Mouse (Mus musculus) stomach, embryonic 15.5 days (tissue): ENCODE results near the gene Chn1. TPM values are rescaled to one million over a fixed set of nuclear protein-coding genes. Genes with fewer than 3 reads are reported as not detected.

Experiments used
- ATAC-seq: fragments of 200-750 bp; cut with Nextera tagmentation; 2 replicates; pipeline ENCODE4 v1.8.0; 2017; ENCODE audit warnings: low read depth, moderate number of reproducible peaks, moderate TSS enrichment; ENCODE audit not compliant: insufficient read depth, low FRiP score
- H3K27ac ChIP-seq: fragments of 300-500 bp; sonication (generic); 2 replicates; pipeline ENCODE4 v1.5.1; 2015; ENCODE audit warnings: mild to moderate bottlenecking, inconsistent platforms
- H3K27me3 ChIP-seq: fragments of 300-500 bp; sonication (generic); replicated peaks from 2 replicates; pipeline ENCODE4 v1.6.1; 2015; ENCODE audit warnings: inconsistent platforms
- H3K36me3 ChIP-seq: fragments of 300-500 bp; sonication (generic); 2 replicates; pipeline ENCODE4 v1.6.1; 2015; ENCODE audit warnings: inconsistent platforms
- H3K4me1 ChIP-seq: fragments of 300-500 bp; sonication (generic); 2 replicates; pipeline ENCODE4 v1.6.1; 2015; ENCODE audit warnings: inconsistent platforms
- H3K4me2 ChIP-seq: fragments of 300-500 bp; sonication (generic); 2 replicates; pipeline ENCODE4 v1.6.1; 2015; ENCODE audit warnings: mild to moderate bottlenecking, inconsistent platforms
- H3K4me3 ChIP-seq: fragments of 300-500 bp; sonication (generic); replicated peaks from 2 replicates; pipeline ENCODE4 v1.5.1; 2015; ENCODE audit warnings: inconsistent platforms
- H3K9ac ChIP-seq: fragments of 300-500 bp; sonication (generic); 2 replicates; pipeline ENCODE4 v1.6.1; 2015; ENCODE audit warnings: inconsistent platforms
- H3K9me3 ChIP-seq: fragments of 300-500 bp; sonication (generic); 2 replicates; pipeline ENCODE4 v1.6.1; 2016; ENCODE audit warnings: inconsistent platforms
- WGBS: fragments of 180-500 bp; shearing (Covaris S2); methylation state at CpG from one replicate; pipeline ENCODE4 v1.1.7; 2015; 5-methylcytosine and 5-hydroxymethylcytosine counted together
- polyA plus RNA-seq: library from polyadenylated mRNA; unstranded; fragments of >200 nt; fragmentation: Nextera tagmentation; extraction: Ambion mirVana; gene quantifications from 2 replicates; pipeline ENCODE4 v1.2.1, GENCODE M21; 2015

Gene Chn1
- polyA plus RNA-seq, 1 experiment from 2014 or later = 15.8 TPM

DNA sequence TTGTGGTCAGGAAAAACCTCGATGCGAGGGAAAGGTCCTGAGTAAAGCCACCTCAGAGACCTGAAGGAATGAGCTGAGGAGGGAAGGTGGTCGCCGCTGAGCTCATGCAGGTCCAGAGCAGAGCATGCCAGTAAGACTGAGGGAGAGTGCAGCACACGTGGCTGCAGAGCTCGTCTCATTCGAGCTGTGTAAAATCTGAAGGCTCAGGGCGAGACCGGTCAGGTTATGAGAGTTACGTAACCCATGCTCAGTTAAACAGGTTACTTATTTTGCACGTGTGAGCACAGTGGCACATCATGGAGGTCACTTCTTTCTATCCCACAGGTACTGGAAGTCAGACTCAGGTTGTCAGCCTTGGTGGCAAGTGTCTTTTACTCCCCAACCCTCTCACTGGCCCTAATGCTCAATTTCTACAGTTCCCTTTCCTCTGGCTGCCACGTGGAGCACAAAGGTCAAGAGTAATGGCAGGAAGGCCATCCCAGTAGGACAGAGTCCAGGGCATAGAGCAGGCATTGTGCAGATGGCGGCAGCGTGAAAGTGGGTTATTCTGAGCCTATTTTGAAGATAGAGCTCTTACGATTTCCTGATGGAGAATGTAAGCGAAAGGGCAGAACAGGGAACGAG lies 158.6 kb downstream of the Chn1 start:
- Histone ChIP-seq H3K4me3 (no peak overlapping the region), H3K9me3 (no peaks in the 10 kb centered on the region), H3K4me1 (no peaks in the 10 kb centered on the region), H3K27me3 (no peaks in the 10 kb centered on the region), H3K9ac (no peak overlapping the region), H3K36me3 (no peaks in the 10 kb centered on the region), H3K4me2 (no peak overlapping the region), H3K27ac (no peak overlapping the region)
- 84% methylated on average over 17 of the region's 17 CpGs for WGBS
- ATAC-seq = no peak

DNA sequence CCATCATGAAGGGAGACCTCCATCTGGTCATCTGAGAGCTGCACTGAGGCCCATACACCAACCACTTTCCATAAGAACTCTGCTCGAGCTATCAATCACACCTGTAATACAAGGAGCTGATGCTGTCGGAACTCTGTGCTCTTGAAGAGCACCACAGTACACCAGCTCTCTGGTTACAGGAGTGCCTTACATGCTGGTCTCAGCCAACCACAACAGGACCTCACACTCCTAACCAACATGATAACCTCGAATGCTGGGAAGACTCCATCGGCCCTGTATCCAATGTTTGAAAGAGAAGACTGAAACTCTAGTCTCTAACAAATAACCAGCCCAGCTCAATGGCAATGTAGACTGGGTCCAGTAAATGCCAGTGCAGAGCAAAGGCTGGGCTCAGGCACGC lies 159.7 kb downstream of the Chn1 start:
- 86% methylated on average over 5 of the region's 5 CpGs for WGBS
- H3K4me3 ChIP-seq = no peak overlapping the region

DNA sequence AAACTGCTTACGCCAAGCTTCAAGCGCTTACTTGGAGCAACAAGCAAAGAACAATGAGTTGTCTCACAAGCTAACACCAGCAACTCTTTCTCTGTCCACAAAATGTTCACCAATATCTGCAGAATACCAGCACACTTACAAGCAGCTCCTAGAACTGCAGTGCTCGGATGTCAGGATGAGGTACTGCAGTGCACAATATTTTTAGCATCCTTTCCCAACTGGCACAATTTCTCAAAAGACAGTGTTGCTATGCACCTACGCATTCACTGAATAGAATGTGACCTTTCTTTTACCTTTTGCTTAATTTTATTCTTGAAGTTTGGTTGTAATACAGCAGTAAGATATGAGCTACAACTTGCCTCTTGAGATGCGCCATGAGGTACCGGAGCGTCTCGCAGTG lies 160.8 kb downstream of the Chn1 start:
- H3K4me3 ChIP-seq = no peak overlapping the region
- no peaks in the 10 kb centered on the region for H3K4me1 ChIP-seq
- ATAC-seq = no peak
- H3K4me2 ChIP-seq = no peak overlapping the region
- 94% methylated on average over 8 of the region's 8 CpGs for WGBS
- H3K9ac ChIP-seq = no peak overlapping the region
- H3K27ac ChIP-seq = no peak overlapping the region
- H3K36me3 ChIP-seq = no peaks in the 10 kb centered on the region
- no peaks in the 10 kb centered on the region for H3K9me3 ChIP-seq
- H3K27me3 ChIP-seq = no peaks in the 10 kb centered on the region

More for the DNA sequence above, 159.7 kb downstream of the Chn1 start:
- Histone ChIP-seq H3K27me3 (no peaks in the 10 kb centered on the region), H3K4me1 (no peaks in the 10 kb centered on the region), H3K4me2 (no peak overlapping the region), H3K9me3 (no peaks in the 10 kb centered on the region), H3K9ac (no peak overlapping the region), H3K36me3 (no peaks in the 10 kb centered on the region), H3K27ac (no peak overlapping the region)
- no peak for ATAC-seq

DNA sequence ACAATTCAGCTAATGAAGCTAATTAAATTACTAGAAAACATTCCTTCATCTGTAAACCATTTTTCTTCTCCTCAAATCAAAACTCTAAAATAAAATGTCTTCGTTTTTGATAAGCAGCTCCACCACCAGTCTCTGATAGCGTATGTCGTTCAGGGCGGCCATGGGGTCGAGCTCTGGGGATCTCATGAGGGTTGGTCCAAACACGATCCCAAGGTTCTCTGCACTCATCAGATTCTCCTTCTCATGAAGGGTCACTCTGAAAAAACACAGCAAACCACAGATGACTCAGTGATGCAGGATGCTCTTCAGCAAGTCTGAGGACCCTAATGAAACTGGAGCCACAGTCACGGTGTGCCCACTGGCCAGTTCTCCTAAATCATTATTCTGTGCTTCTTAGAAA lies 162.2 kb downstream of the Chn1 start:
- ATAC-seq = no peak
- no peak overlapping the region for H3K9ac ChIP-seq
- H3K4me1 ChIP-seq = no peaks in the 10 kb centered on the region
- WGBS = 87% methylated on average over 7 of the region's 7 CpGs
- no peak overlapping the region for H3K4me3 ChIP-seq
- H3K4me2 ChIP-seq = no peak overlapping the region
- no peak overlapping the region for H3K27ac ChIP-seq
- H3K9me3 ChIP-seq = no peaks in the 10 kb centered on the region
- H3K36me3 ChIP-seq = no peaks in the 10 kb centered on the region
- H3K27me3 ChIP-seq = no peaks in the 10 kb centered on the region

DNA sequence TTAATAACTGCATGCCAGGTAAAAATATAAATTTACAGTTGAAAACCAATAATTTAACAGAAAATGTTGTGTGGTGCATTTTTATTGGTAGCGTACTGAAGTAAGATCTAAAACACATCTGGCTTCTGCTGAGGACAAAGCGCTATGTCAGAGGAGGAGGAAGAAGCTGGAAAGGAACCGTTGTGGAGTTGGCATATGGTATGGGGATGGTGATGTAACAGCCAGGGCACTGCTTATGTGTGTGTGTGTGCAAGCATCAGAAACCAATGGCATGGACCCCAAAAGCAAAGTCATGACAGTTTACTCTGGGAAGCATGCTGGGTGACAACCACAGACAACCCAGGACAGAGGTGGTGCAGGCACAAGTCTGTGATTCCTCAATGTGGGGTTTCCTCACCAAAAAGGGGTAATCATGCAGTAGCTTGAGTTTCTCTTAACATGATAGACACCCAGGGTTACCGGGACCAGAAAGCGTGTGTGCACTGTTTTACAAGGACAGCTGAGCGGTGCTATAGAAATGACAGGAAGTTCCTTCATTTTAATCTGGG lies 162.7 kb downstream of the Chn1 start:
- no peak overlapping the region for H3K4me2 ChIP-seq
- ATAC-seq = no peak
- H3K36me3 ChIP-seq = no peaks in the 10 kb centered on the region
- H3K9me3 ChIP-seq = no peaks in the 10 kb centered on the region
- no peak overlapping the region for H3K4me3 ChIP-seq
- no peak overlapping the region for H3K9ac ChIP-seq
- WGBS = 91% methylated on average over 6 of the region's 6 CpGs
- H3K27me3 ChIP-seq = no peaks in the 10 kb centered on the region
- 0 out of 2 replicates have a peak, but pooled peaks cover 2% of the 10 kb centered on the region for H3K4me1 ChIP-seq
- no peak overlapping the region for H3K27ac ChIP-seq

DNA sequence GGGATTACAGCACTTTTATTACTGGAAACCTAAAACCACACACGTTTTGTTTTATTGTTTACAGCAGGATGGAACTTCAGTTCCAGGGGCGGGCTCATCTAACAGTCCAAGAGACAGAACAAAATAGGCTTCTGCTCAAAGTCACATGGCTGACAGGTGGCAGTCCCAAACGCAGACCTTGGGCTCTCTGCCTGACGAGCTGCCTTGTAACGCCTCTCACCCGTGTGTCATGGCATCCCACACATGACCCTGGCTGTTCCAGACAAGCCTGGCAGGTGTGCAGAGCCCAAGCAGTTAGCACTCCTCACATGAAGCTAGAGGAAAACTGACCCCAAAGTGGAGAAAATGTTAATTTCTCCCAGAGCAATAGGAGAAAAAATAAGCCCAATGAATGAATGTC lies 163.3 kb downstream of the Chn1 start:
- Histone ChIP-seq H3K4me3 (no peak overlapping the region), H3K4me1 (0 out of 2 replicates have a peak, but pooled peaks cover 5% of the 10 kb centered on the region), H3K9me3 (no peaks in the 10 kb centered on the region), H3K9ac (no peak overlapping the region), H3K27me3 (no peaks in the 10 kb centered on the region), H3K36me3 (no peaks in the 10 kb centered on the region), H3K27ac (no peak overlapping the region), H3K4me2 (no peak overlapping the region)
- ATAC-seq = no peak
- WGBS = 72% methylated on average over 6 of the region's 6 CpGs

DNA sequence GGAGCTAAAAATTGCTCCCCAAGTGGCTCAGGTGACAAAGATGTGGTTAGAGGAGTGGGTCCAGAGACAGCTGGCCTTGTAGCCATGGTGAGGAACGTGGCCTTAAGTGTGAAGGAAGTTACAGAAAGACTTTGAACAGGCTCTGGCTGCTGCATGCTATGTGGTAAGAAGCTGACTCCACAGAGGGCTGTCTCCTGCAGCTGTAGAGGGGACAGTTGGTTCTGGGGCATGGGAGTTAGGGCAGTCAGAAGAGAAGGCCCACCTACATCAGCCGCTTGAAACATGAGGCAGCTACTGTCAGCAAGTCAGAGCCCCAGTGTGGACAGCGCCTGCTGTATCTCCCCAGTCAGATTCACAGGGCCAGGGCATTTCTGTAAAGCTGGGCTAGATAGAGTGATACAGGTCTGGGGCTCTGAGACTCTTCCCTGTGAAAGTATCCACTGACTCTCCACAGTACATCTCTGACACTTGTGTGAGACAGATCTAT lies 165.4 kb downstream of the Chn1 start:
- WGBS = 87% methylated on average over 3 of the region's 3 CpGs
- no peak overlapping the region for H3K4me2 ChIP-seq
- no peak overlapping the region for H3K27ac ChIP-seq
- H3K9me3 ChIP-seq = no peaks in the 10 kb centered on the region
- no peak overlapping the region for H3K4me3 ChIP-seq
- H3K9ac ChIP-seq = no peak overlapping the region
- H3K36me3 ChIP-seq = no peaks in the 10 kb centered on the region
- H3K27me3 ChIP-seq = no peaks in the 10 kb centered on the region
- 0 out of 2 replicates have a peak, but pooled peaks cover 5% of the 10 kb centered on the region for H3K4me1 ChIP-seq
- ATAC-seq = no peak

DNA sequence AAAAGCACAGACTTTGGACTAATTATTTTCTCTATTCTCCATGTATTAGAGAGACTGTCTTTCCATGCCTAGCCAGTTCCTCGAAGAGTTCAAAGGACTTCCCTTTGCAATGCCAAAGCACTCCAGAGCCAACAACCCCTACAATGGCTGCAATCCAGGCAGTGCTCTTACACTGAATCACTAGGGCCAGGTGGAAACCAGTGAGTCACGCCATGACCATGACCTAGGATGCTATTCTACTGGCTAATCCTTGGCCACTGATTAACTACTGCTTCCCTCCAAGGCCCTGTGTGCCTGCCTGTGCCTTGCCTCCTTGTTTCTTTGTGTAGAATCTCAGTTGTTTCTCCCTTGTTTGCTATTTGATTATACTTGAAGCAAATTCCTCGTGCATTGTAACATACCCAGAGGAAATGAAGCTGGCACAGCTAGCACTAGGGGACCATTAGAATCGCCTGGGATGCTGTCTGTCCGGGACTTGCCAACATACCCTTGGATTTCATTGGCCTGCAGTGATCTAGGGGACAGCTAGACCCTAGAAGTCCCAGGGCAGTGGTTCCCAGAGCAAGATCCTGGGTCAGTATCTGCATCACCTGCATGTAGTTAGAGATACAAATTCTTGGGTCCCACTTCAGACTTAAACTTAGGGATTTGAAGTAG lies 166.0 kb downstream of the Chn1 start:
- no peaks in the 10 kb centered on the region for H3K9me3 ChIP-seq
- no peak overlapping the region for H3K4me3 ChIP-seq
- H3K27ac ChIP-seq = no peak overlapping the region
- no peaks in the 10 kb centered on the region for H3K36me3 ChIP-seq
- WGBS = 68% methylated on average over 5 of the region's 5 CpGs
- no peak overlapping the region for H3K4me2 ChIP-seq
- H3K27me3 ChIP-seq = no peaks in the 10 kb centered on the region
- no peak overlapping the region for H3K9ac ChIP-seq
- H3K4me1 ChIP-seq = 0 out of 2 replicates have a peak, but pooled peaks cover 5% of the 10 kb centered on the region
- peak; percentile 66 for ATAC-seq

DNA sequence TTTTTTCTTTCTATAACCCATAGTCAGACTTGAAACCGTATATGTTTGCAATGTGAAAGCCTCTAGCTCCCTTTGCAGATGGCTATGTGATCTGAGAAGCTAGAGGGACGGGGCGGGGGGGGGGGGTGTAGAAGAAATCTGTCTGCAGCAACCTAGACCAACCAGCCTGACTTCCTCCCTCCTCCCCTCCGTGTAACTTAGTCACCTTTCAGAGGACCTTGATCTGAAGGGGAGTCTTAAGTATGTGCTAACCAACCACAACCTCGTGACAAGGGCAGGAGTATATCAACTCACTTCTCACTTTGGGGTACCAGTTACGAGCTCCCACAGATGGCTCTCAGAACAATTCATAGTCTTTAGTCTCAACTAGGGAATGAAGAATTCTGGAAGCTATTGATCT lies 166.8 kb downstream of the Chn1 start:
- 75% methylated on average over 6 of the region's 6 CpGs for WGBS
- H3K9me3 ChIP-seq = no peaks in the 10 kb centered on the region
- H3K4me1 ChIP-seq = 0 out of 2 replicates have a peak, but pooled peaks cover 5% of the 10 kb centered on the region
- H3K4me2 ChIP-seq = no peak overlapping the region
- H3K9ac ChIP-seq = no peak overlapping the region
- ATAC-seq = no peak
- H3K36me3 ChIP-seq = no peaks in the 10 kb centered on the region
- no peak overlapping the region for H3K4me3 ChIP-seq
- H3K27ac ChIP-seq = no peak overlapping the region
- H3K27me3 ChIP-seq = no peaks in the 10 kb centered on the region

DNA sequence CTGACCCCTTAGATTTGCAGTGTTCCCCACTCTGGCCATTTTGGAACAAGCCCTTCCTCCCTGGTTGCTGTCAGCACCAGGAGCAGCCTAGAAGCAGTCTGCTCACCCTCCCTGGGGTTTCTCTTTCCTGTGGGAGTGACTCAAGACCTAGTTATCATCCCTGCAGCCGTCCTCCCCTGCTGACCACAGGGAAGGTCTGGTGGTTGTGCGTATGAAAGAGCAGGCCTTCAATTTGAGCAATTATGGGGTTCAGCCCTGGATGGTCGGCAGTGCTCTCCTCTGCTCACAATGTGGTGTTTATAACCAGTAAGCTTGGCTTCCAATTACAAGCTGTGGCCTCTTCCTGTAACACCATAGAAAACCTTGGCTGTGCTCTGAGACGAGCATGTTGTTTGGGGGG lies 167.5 kb downstream of the Chn1 start:
- no peak overlapping the region for H3K4me2 ChIP-seq
- no peak for ATAC-seq

DNA sequence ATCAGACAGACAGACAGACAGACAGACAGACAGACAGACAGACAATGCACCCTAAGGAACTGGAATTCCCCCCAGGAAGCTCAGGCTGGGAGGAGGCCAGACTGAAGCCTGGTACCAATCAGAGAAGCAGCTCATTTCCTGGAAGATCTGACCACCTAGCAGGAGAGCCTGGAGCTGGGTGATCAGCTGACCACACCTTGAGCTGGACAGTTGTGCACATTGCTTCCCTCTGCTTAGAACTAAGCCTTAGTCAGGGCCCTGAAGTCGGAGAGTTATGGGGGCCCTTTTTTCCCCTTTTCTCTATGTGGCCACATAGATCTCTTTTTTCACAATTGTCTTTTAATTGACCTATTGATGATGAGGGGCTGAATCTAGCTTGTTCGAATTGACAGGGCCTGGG lies 168.0 kb downstream of the Chn1 start:
- ATAC-seq = no peak
- 67% methylated on average over 2 of the region's 2 CpGs for WGBS
- H3K4me2 ChIP-seq = no peak overlapping the region
- no peak overlapping the region for H3K9ac ChIP-seq
- no peaks in the 10 kb centered on the region for H3K36me3 ChIP-seq
- H3K27me3 ChIP-seq = no peaks in the 10 kb centered on the region
- H3K4me1 ChIP-seq = 0 out of 2 replicates have a peak, but pooled peaks cover 5% of the 10 kb centered on the region
- H3K4me3 ChIP-seq = no peak overlapping the region
- no peaks in the 10 kb centered on the region for H3K9me3 ChIP-seq
- no peak overlapping the region for H3K27ac ChIP-seq

More for the DNA sequence above, 167.5 kb downstream of the Chn1 start:
- 0 out of 2 replicates have a peak, but pooled peaks cover 5% of the 10 kb centered on the region for H3K4me1 ChIP-seq
- no peaks in the 10 kb centered on the region for H3K9me3 ChIP-seq
- no peaks in the 10 kb centered on the region for H3K27me3 ChIP-seq
- no peak overlapping the region for H3K27ac ChIP-seq
- no peak overlapping the region for H3K9ac ChIP-seq
- no peaks in the 10 kb centered on the region for H3K36me3 ChIP-seq
- WGBS = 31% methylated on average over 4 of the region's 4 CpGs
- H3K4me3 ChIP-seq = no peak overlapping the region

DNA sequence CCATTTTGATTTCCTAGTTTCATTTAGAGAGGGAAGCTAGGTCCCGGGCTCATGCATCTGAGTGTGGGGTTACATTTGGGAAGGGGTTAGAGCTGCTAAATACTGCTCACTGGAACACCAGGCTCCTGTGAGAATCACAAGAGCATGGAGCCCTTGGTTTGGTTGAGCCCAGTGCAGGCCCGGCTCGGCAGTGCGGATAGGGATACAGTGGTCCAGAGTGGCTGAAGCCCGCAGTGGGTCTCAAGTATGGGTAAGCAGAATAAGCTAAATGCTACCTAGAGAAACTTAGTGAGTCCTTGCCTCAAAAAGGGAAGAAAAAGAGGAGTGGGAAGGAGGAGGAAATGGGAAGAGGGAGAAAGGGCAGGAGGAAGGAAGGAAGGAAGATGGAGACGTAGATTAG lies 168.5 kb downstream of the Chn1 start:
- Histone ChIP-seq H3K27ac (no peak overlapping the region), H3K4me3 (no peak overlapping the region), H3K36me3 (no peaks in the 10 kb centered on the region), H3K4me1 (0 out of 2 replicates have a peak, but pooled peaks cover 5% of the 10 kb centered on the region), H3K9ac (no peak overlapping the region), H3K4me2 (no peak overlapping the region), H3K27me3 (no peaks in the 10 kb centered on the region), H3K9me3 (no peaks in the 10 kb centered on the region)
- ATAC-seq = no peak
- 88% methylated on average over 6 of the region's 6 CpGs for WGBS
